In genomic region chr6:72260981-72261682, GRCm38 (mm10) we compare ENCODE assay signal across 9 mouse cellular contexts. TPM values are rescaled to one million over a fixed set of nuclear protein-coding genes. Genes with fewer than 3 reads are reported as not detected.
A peak's percentile ranks its signal among the peaks of the same experiment; 100 is the strongest.
DNase-seq lines count a peak whose midpoint lies in the region; ATAC-seq lines count a peak whose summit lies in the region.
"Had no signal": no experiment of that assay in that cellular context is flagged by ENCODE, and none has a peak within 500 bp of the region (broad histone marks: within the 10 kb centered on the region; RNA-seq: fewer than 3 reads in every experiment).

No protein-coding gene starts in this region.

- 0 out of 2 replicates have a peak overlapping the region, but pooled peaks have one; percentile 29 for H3K27ac ChIP-seq in heart, embryonic 15.5 days
- no peak overlapping the region for H3K27ac ChIP-seq in liver, embryonic 13.5 days
- no peak overlapping the region for H3K27ac ChIP-seq in neural tube, embryonic 11.5 days (ENCODE audit: low read depth, low read length)
- no peak overlapping the region for H3K27ac ChIP-seq in stomach, embryonic 16.5 days (ENCODE audit: low read length)

- WGBS in heart, embryonic 15.5 days: 17% methylated on average over 19 of the region's 19 CpGs
- 28% methylated on average over 19 of the region's 19 CpGs for WGBS in liver, embryonic 13.5 days (ENCODE audit: insufficient replicate concordance)
- 35% methylated on average over 19 of the region's 19 CpGs for WGBS in neural tube, embryonic 11.5 days
- 30% methylated on average over 19 of the region's 19 CpGs for WGBS in stomach, embryonic 16.5 days

- peaks cover 33% of the 10 kb centered on the region for H3K4me1 ChIP-seq in heart, embryonic 15.5 days (replicated peaks)
- peaks cover 13% of the 10 kb centered on the region for H3K4me1 ChIP-seq in liver, embryonic 13.5 days (replicated peaks)
- no peaks in the 10 kb centered on the region for H3K4me1 ChIP-seq in neural tube, embryonic 11.5 days (ENCODE audit: control insufficient read depth, insufficient read depth, low read length)
- 0 out of 2 replicates have a peak, but pooled peaks cover 4% of the 10 kb centered on the region for H3K4me1 ChIP-seq in stomach, embryonic 16.5 days (ENCODE audit: control insufficient read depth, insufficient read depth, low read length)

- ATAC-seq in heart, embryonic 15.5 days (replicated peaks; ENCODE audit: insufficient number of reproducible peaks, insufficient read depth, low FRiP score, low read depth): peak; percentile 83
- ATAC-seq in liver, embryonic 13.5 days (ENCODE audit: low read depth): peak; percentile 77
- peak; percentile 88 for ATAC-seq in neural tube, embryonic 11.5 days (ENCODE audit: insufficient read depth, low FRiP score, low TSS enrichment)
- ATAC-seq in stomach, embryonic 16.5 days (ENCODE audit: insufficient read depth, low FRiP score): peak; percentile 68; the same call in 1 of the 2 replicates

- no peaks in the 10 kb centered on the region for H3K9me3 ChIP-seq in heart, embryonic 15.5 days (replicated peaks)
- H3K9me3 ChIP-seq in liver, embryonic 13.5 days (replicated peaks): no peaks in the 10 kb centered on the region
- no peaks in the 10 kb centered on the region for H3K9me3 ChIP-seq in neural tube, embryonic 11.5 days (ENCODE audit: control insufficient read depth, low read length)
- no peaks in the 10 kb centered on the region for H3K9me3 ChIP-seq in stomach, embryonic 16.5 days (replicated peaks; ENCODE audit: control insufficient read depth, low read length)

- peak overlapping the region; percentile 26; the same call in 1 of the 2 replicates for H3K4me2 ChIP-seq in heart, embryonic 15.5 days
- H3K4me2 ChIP-seq in liver, embryonic 13.5 days: no peak overlapping the region
- H3K4me2 ChIP-seq in neural tube, embryonic 11.5 days (ENCODE audit: low read depth): no peak overlapping the region
- H3K4me2 ChIP-seq in stomach, embryonic 16.5 days (ENCODE audit: low read depth, low read length): no peak overlapping the region

- H3K4me3 ChIP-seq in heart, embryonic 15.5 days: no peak overlapping the region
- no peak overlapping the region for H3K4me3 ChIP-seq in liver, embryonic 13.5 days (replicated peaks)
- no peak overlapping the region for H3K4me3 ChIP-seq in neural tube, embryonic 11.5 days (ENCODE audit: low read depth, low read length)
- no peak overlapping the region for H3K4me3 ChIP-seq in stomach, embryonic 16.5 days (replicated peaks; ENCODE audit: low read length)
- H3K4me3 ChIP-seq: erythroblast, embryonic 14.5 days had no signal

- no peak overlapping the region for H3K9ac ChIP-seq in heart, embryonic 15.5 days
- no peak overlapping the region for H3K9ac ChIP-seq in liver, embryonic 13.5 days
- H3K9ac ChIP-seq in neural tube, embryonic 11.5 days (ENCODE audit: low read length): no peak overlapping the region
- H3K9ac ChIP-seq in stomach, embryonic 16.5 days (ENCODE audit: low read length): no peak overlapping the region

- no peaks in the 10 kb centered on the region for H3K27me3 ChIP-seq in heart, embryonic 15.5 days
- H3K27me3 ChIP-seq in liver, embryonic 13.5 days: peaks cover 45% of the 10 kb centered on the region
- no peaks in the 10 kb centered on the region for H3K27me3 ChIP-seq in neural tube, embryonic 11.5 days (ENCODE audit: control insufficient read depth, insufficient read depth, low read length)
- H3K27me3 ChIP-seq in stomach, embryonic 16.5 days (ENCODE audit: control insufficient read depth, insufficient read depth, low read length): no peaks in the 10 kb centered on the region

- peak; percentile 86 for DNase-seq in CD4-positive, CD25-positive, alpha-beta regulatory T cell, adult 2 months (ENCODE audit: low read depth, low spot score)
- peak; percentile 49 for DNase-seq in brain, embryonic 18.5 days (ENCODE audit: low read depth, low spot score)
- peak; percentile 77 for DNase-seq in fibroblast of lung, adult 2 months (ENCODE audit: low read depth)
- DNase-seq in kidney, postnatal 14 days: peak; percentile 93
- DNase-seq in liver, embryonic 13.5 days: peak; percentile 71
- peak; percentile 91 for DNase-seq in neural tube, embryonic 11.5 days (ENCODE audit: low spot score)

- H3K36me3 ChIP-seq in heart, embryonic 15.5 days: no peaks in the 10 kb centered on the region
- no peaks in the 10 kb centered on the region for H3K36me3 ChIP-seq in liver, embryonic 13.5 days
- H3K36me3 ChIP-seq in neural tube, embryonic 11.5 days (ENCODE audit: control insufficient read depth, insufficient read depth, low read length): no peaks in the 10 kb centered on the region
- H3K36me3 ChIP-seq in stomach, embryonic 16.5 days (ENCODE audit: control insufficient read depth, insufficient read depth, low read length): no peaks in the 10 kb centered on the region

RNA-seq across cellular contexts. Expression of gene Atoh8, which starts 25.8 kb away (rescaled TPM):
- 14.0 and 17.4 TPM in 2 replicates for polyA plus RNA-seq in heart, embryonic 15.5 days (2015; fragmentation: Nextera tagmentation; extraction: Ambion mirVana)
- polyA plus RNA-seq in liver, embryonic 13.5 days (2015; fragmentation: Nextera tagmentation; extraction: Ambion mirVana): 0.86 and 1.1 TPM in 2 replicates
- polyA plus RNA-seq in neural tube, embryonic 11.5 days (2014; fragmentation: Nextera tagmentation; extraction: Ambion mirVana): 8.5 and 9.4 TPM in 2 replicates
- 8.6 and 9.2 TPM in 2 replicates for polyA plus RNA-seq in stomach, embryonic 16.5 days (2015; fragmentation: Nextera tagmentation; extraction: Ambion mirVana)
- polyA plus RNA-seq: erythroblast, embryonic 14.5 days had no signal

RNA-seq across cellular contexts. Expression of gene Sftpb, which starts 43.3 kb away (rescaled TPM):
- 2.1 and 6.4 TPM in 2 replicates for polyA plus RNA-seq in heart, embryonic 15.5 days (2015; fragmentation: Nextera tagmentation; extraction: Ambion mirVana)
- not detected in 2 replicates for polyA plus RNA-seq in liver, embryonic 13.5 days (2015; fragmentation: Nextera tagmentation; extraction: Ambion mirVana)
- not detected in 2 replicates for polyA plus RNA-seq in neural tube, embryonic 11.5 days (2014; fragmentation: Nextera tagmentation; extraction: Ambion mirVana)
- not detected in 2 replicates for polyA plus RNA-seq in stomach, embryonic 16.5 days (2015; fragmentation: Nextera tagmentation; extraction: Ambion mirVana)
- polyA plus RNA-seq: erythroblast, embryonic 14.5 days had no signal
